Mouse (Mus musculus) kidney, adult 8-10 months (tissue): ENCODE measurements around the gene Sox3.

ENCODE experiments used
- DNase-seq, 2 experiments: peaks; one replicate each; pipeline ENCODE4 v3.0.0; 2022

The Sox3 gene

DNA sequence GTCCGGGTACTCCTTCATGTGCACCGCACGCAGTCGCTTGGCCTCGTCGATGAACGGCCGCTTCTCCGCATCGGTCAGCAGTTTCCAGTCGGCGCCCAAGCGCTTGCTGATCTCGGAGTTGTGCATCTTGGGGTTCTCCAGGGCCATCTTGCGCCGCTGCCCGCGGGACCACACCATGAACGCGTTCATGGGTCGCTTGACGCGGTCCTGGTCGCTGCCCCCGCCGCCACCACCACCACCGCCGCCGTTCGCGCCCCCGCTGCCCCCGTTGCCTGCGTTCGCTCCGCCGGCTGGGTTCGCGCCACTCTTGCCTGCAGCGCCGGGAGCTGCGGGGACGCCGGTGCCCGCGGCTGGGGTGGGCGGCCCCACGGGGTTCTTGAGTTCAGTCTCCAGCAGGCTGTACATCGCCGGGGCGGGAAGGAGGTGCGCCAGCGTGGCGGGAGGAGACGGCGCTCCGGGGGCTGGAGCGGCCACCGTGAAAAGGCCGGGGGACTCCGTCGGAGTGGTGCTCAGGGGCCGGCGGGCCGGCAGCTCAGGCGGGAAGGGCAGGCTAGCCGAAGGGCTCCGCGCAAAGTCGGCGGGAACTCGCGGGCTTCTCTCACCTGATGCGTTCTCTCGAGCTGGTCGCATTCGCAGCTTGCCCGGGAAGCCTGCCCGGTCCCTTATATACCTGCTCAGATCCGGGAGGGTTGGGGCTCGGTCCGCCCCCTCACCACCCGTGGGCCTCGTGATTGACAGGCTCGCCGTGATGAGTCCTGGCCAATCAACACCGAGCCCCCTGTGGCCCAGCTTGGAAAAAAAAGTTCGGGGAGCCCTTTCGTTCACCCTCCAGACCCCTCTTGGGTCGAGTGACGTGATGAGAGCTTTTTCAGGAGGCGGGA lies at the start of gene Sox3:
Gene Sox3, minus strand, starts transcription at position 630 of the 881 bp plus-strand sequence.
- DNase-seq = no peak

DNA sequence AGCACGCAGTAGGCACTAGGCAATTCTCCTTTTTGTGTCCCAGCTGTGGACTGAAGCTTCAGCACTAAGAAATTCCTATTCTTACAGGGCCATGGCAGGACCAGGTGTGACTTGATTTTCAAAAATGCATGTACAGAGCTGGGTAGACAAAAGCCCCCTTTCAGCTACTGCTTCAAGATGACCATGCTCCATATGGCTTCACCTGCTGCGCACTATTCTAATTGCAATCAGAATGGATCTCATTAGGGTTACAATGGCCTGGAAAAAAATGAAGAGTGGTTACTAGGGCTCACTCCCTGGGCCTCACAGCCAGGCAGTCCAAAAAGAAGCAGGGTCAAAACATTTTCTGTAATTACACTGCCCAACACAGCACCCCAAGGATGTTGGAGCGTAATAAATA lies 47.0 kb upstream of the Sox3 start:
- DNase-seq = no peak

DNA sequence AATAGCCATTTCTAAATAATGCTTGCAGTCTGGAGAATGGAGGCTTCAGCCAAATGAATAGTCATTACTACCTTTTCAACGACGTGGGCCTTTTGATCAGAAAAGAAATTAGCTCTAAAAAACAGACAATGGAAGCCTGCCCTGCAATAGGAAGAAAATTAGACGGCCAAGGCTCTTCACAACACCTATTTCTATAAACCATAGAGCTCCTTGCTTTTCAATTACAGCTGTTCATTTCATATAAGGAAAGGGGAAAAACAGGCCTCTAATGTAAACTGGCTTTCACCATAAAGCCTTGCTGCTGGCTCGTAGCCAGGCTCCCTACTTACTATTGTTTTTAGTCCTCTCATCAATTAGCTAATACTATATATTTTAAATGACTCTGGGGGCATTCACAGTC lies 6.3 kb upstream of the Sox3 start:
- DNase-seq = no peak

DNA sequence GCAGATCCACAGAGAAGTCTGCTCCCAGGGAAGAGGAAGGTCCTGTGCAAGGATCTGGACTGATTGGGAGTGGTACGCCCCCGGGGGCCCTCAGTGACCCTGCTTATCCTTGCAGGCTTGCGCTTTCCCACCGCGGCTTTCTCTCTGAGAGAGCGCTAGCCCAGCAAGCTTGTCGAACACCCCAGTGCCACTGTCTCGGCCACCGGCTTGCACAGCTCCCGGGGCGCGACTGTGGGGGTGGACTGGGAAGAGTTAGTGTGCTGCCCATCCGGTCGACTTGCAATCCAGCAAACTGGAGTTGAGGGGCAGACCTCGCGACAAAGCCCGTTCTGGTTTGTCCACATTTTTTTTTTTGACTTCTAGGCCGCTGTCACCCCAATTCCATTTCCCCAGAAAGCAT lies 5.4 kb upstream of the Sox3 start:
- no peak for DNase-seq

- DNase-seq = no peak
Observed at GRCm38 (mm10) chrX:60896296-60896695, 3.1 kb upstream of the Sox3 start.

GRCm38 (mm10) chrX:60895416-60895815 lies 2.2 kb upstream of the Sox3 start:
- no peak for DNase-seq

DNA sequence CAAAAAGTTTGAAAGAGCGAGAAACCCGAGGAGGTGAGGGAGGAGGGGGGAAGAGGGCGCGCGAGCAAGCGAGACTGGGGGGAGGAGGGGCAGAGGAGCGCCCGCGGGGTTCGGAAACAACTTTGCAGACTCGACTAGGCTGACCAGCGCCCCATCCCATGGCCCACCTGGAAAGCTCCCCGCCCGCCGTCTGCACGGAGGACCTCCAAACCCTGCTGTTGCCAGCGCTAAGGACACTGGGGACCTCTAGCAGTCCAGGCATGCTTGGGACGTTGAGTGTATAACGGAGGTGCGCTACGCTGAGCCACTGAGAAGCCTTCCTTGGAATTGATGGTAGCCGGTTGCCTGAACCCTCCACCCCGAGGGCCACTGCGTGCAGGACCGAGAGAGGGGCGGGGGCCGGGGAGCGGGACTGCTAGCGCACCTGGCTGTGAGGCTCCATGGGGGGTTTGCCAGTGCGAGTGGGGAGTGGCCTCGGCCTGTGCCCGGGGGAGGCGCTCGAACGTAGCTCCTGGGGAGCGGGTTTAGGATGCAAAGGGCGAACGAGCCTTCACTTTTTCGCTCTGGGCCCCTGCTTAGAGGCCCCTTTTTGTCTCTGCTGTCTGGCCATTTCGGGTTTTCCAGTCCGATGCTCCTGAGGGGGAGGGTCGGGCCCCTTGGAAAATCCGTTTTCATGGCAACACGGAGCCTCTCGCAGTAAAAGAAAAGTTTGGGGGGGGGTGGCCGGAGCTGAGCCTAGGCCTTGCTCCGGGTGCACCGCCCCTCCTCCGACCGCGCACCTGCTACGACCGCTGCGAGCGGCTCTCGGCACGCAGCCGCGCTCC lies 702 bp upstream of the Sox3 start:
- no peak for DNase-seq

DNA sequence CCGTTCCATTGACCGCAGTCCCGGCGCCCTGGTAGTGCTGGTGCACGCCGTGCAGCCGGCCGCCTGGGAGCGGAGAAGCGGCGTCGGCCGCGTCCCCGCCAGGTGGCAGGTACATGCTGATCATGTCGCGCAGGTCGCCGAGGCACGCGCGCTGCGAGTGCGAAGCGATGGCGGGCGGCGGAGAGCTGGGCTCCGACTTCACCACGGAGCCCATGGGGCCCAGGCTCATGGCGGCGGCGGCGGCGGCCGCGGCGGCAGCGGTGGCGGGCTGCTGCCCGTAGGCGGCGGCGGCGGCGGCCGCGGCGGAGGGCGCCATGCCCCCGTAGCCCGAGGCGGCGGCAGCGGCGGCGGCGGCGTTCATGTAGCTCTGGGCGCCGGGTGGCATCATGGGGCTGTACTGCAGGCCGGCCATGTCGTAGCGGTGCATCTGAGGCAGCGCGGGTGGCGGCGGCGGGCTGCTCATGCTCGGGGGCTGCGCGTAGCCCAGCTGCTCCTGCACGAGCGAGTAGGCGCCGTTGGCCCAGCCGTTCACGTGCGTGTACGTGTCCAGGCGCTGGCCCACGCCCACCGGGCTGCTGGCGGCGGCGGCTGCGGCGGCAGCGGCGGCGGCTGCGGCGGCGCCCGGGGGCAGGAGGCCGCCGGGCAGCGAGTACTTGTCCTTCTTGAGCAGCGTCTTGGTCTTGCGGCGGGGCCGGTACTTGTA lies 981 bp downstream of the Sox3 start:
- DNase-seq = no peak

GRCm38 (mm10) chrX:60891329-60892095 lies 1.7 kb downstream of the Sox3 start:
- DNase-seq = no peak

- no peak for DNase-seq
Observed at GRCm38 (mm10) chrX:60890651-60891050, 2.6 kb downstream of the Sox3 start.

- DNase-seq = no peak
Observed at GRCm38 (mm10) chrX:60889956-60890485, 3.2 kb downstream of the Sox3 start.
